Mouse (Mus musculus): ENCODE measurements around the gene Poc1a.

GRCm38 (mm10) chr9:106231220-106231619 lies 49.6 kb upstream of the Poc1a start:
- no peak for TF ChIP-seq CTCF (IDR thresholded peaks at IDR 0.05; ENCODE audit: extremely low read depth, insufficient read depth, low read length)
- TF ChIP-seq POLR2A (IDR thresholded peaks at IDR 0.05; ENCODE audit: extremely low read depth, insufficient read depth, low read length), result no peak
